Mouse (Mus musculus): ENCODE results near the gene Cenpx.

DNA sequence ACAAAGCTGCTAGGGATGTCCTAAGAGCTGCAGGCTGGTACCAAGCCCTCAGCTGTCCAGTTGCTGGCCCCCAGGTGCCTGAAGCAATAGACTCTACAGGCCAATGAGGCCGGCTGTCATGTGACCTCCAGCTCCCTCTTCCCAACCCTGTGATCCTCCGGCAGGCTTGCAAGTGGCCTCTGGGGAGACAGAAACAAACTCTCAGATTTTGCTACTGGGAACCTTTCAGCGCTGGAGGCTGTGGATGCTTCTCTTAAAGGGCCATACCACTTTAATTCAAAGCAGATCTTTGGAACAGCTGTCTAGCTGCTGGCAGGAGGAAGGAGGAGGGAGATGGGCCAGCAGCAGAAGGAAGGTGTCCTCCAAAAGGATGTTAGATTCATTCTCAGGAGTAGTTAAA, 46.9 kb downstream of the Cenpx start:
- no peak for TF ChIP-seq POLR2A (IDR thresholded peaks at IDR 0.05; ENCODE audit: extremely low read depth, insufficient read depth, low read length)
- TF ChIP-seq CTCF (IDR thresholded peaks at IDR 0.05; ENCODE audit: extremely low read depth, insufficient read depth, low read length): no peak

Measured in cortical plate, adult 2 months (tissue).